Mouse (Mus musculus) neural tube, embryonic 14.5 days (tissue): ENCODE measurements around the gene Tsc22d4. TPM values are rescaled to one million over a fixed set of nuclear protein-coding genes. Genes with fewer than 3 reads are reported as not detected.
A peak's percentile ranks its signal among the peaks of the same experiment; 100 is the strongest.

Experiments
- ATAC-seq: fragments of 200-750 bp; cut with Nextera tagmentation; 2 replicates; pipeline ENCODE4 v1.8.0; 2017; ENCODE audit warnings: low read depth, mild to moderate bottlenecking, moderate TSS enrichment, moderate library complexity
- H3K27ac ChIP-seq: fragments of 300-500 bp; sonication (generic); 2 replicates; pipeline ENCODE4 v1.5.1; 2014; ENCODE audit warnings: low read depth, mild to moderate bottlenecking, control low read depth, low read length, moderate library complexity, mixed read lengths
- H3K27me3 ChIP-seq: fragments of 300-500 bp; sonication (generic); 2 replicates; pipeline ENCODE4 v1.6.1; 2014; ENCODE audit warnings: low read length; ENCODE audit not compliant: control insufficient read depth, insufficient read depth
- H3K36me3 ChIP-seq: fragments of 300-500 bp; sonication (generic); 2 replicates; pipeline ENCODE4 v1.6.1; 2014; ENCODE audit warnings: low read length, mixed read lengths; ENCODE audit not compliant: control insufficient read depth, insufficient read depth
- H3K4me1 ChIP-seq: fragments of 300-500 bp; sonication (generic); 2 replicates; pipeline ENCODE4 v1.6.1; 2014; ENCODE audit warnings: low read length; ENCODE audit not compliant: control insufficient read depth, insufficient read depth
- H3K4me2 ChIP-seq: fragments of 300-500 bp; sonication (generic); 2 replicates; pipeline ENCODE4 v1.6.1; 2014; ENCODE audit warnings: mild to moderate bottlenecking, low read depth, low read length, control low read depth
- H3K4me3 ChIP-seq: fragments of 300-500 bp; sonication (generic); 2 replicates; pipeline ENCODE4 v1.5.1; 2014; ENCODE audit warnings: low read depth, low read length, control low read depth, mixed read lengths
- H3K9ac ChIP-seq: fragments of 300-500 bp; sonication (generic); replicated peaks from 2 replicates; pipeline ENCODE4 v1.6.1; 2014; ENCODE audit warnings: low read depth, mild to moderate bottlenecking, control low read depth, low read length, mixed read lengths
- H3K9me3 ChIP-seq: fragments of 300-500 bp; sonication (generic); 2 replicates; pipeline ENCODE4 v1.6.1; 2016; ENCODE audit warnings: low read length; ENCODE audit not compliant: control insufficient read depth
- WGBS: fragments of 180-500 bp; shearing (Covaris S2); extraction: QIAGEN DNeasy Blood & Tissue Kit; methylation state at CpG from one replicate; pipeline ENCODE4 v1.1.7; 2014; 5-methylcytosine and 5-hydroxymethylcytosine counted together
- polyA plus RNA-seq: library from polyadenylated mRNA; unstranded; fragments of >200 nt; fragmentation: Nextera tagmentation; extraction: Ambion mirVana; gene quantifications from 2 replicates; pipeline ENCODE4 v1.2.1, GENCODE M21; 2014

Tsc22d4 gene
- polyA plus RNA-seq, 1 experiment from 2014 or later = 85.1 TPM

GRCm38 (mm10) chr5:137768475-137768874, 22.9 kb downstream of the Tsc22d4 start:
- Histone ChIP-seq H3K4me1 (no peaks in the 10 kb centered on the region), H3K4me3 (no peak overlapping the region), H3K9me3 (no peaks in the 10 kb centered on the region), H3K27ac (no peak overlapping the region), H3K9ac (no peak overlapping the region), H3K27me3 (no peaks in the 10 kb centered on the region), H3K4me2 (no peak overlapping the region), H3K36me3 (no peaks in the 10 kb centered on the region)
- 21% methylated on average over 1 of the region's 1 CpGs for WGBS
- peak; percentile 60 for ATAC-seq

GRCm38 (mm10) chr5:137770709-137771108, 25.2 kb downstream of the Tsc22d4 start:
- WGBS = 53% methylated on average over 2 of the region's 2 CpGs
- no peak overlapping the region for H3K27ac ChIP-seq
- no peaks in the 10 kb centered on the region for H3K27me3 ChIP-seq
- no peak overlapping the region for H3K9ac ChIP-seq
- no peaks in the 10 kb centered on the region for H3K4me1 ChIP-seq
- no peaks in the 10 kb centered on the region for H3K36me3 ChIP-seq
- ATAC-seq = no peak; the same call in 1 of the 2 replicates
- no peak overlapping the region for H3K4me3 ChIP-seq
- no peaks in the 10 kb centered on the region for H3K9me3 ChIP-seq
- no peak overlapping the region for H3K4me2 ChIP-seq

- Histone ChIP-seq H3K4me1 (no peaks in the 10 kb centered on the region), H3K27ac (no peak overlapping the region), H3K4me2 (no peak overlapping the region), H3K4me3 (no peak overlapping the region), H3K9me3 (no peaks in the 10 kb centered on the region), H3K36me3 (no peaks in the 10 kb centered on the region), H3K9ac (no peak overlapping the region), H3K27me3 (no peaks in the 10 kb centered on the region)
- no peak for ATAC-seq
Measured at GRCm38 (mm10) chr5:137772755-137773154, 27.2 kb downstream of the Tsc22d4 start.

GRCm38 (mm10) chr5:137775587-137776290, 30.2 kb downstream of the Tsc22d4 start:
- H3K4me2 ChIP-seq = no peak overlapping the region
- ATAC-seq = no peak
- H3K36me3 ChIP-seq = peaks cover 5% of the 10 kb centered on the region; the same call in 1 of the 2 replicates
- no peak overlapping the region for H3K9ac ChIP-seq
- peaks cover 12% of the 10 kb centered on the region for H3K4me1 ChIP-seq
- no peak overlapping the region for H3K4me3 ChIP-seq
- no peaks in the 10 kb centered on the region for H3K27me3 ChIP-seq
- no peak overlapping the region for H3K27ac ChIP-seq
- WGBS = 84% methylated on average over 2 of the region's 2 CpGs
- H3K9me3 ChIP-seq = no peaks in the 10 kb centered on the region

- H3K4me3 ChIP-seq = no peak overlapping the region
- H3K4me2 ChIP-seq = no peak overlapping the region
- 42% methylated on average over 5 of the region's 5 CpGs for WGBS
- H3K36me3 ChIP-seq = peaks cover 7% of the 10 kb centered on the region; the same call in 1 of the 2 replicates
- no peak overlapping the region for H3K9ac ChIP-seq
- no peak overlapping the region for H3K27ac ChIP-seq
- H3K27me3 ChIP-seq = no peaks in the 10 kb centered on the region
- no peaks in the 10 kb centered on the region for H3K9me3 ChIP-seq
- ATAC-seq = no peak
- peaks cover 12% of the 10 kb centered on the region for H3K4me1 ChIP-seq
Measured at GRCm38 (mm10) chr5:137776408-137776918, 30.9 kb downstream of the Tsc22d4 start.

- Histone ChIP-seq H3K27ac (no peak overlapping the region), H3K4me3 (no peak overlapping the region), H3K9ac (no peak overlapping the region), H3K9me3 (no peaks in the 10 kb centered on the region), H3K4me2 (no peak overlapping the region), H3K4me1 (peaks cover 12% of the 10 kb centered on the region), H3K36me3 (peaks cover 13% of the 10 kb centered on the region; the same call in 1 of the 2 replicates), H3K27me3 (no peaks in the 10 kb centered on the region)
- no peak for ATAC-seq
- 71% methylated on average over 7 of the region's 7 CpGs for WGBS
Measured at GRCm38 (mm10) chr5:137777267-137777845, 31.8 kb downstream of the Tsc22d4 start.

GRCm38 (mm10) chr5:137778635-137779034, 33.1 kb downstream of the Tsc22d4 start, which contains the start of gene Ppp1r35:
Gene Ppp1r35, plus strand, starts transcription at chr5:137778849.
- peaks cover 19% of the 10 kb centered on the region; the same call in 1 of the 2 replicates for H3K36me3 ChIP-seq
- peak within 1 kb of the TSS; percentile 90 for H3K9ac ChIP-seq
- WGBS = 0% methylated on average over 31 of the region's 31 CpGs
- H3K4me3 ChIP-seq = peak within 1 kb of the TSS; percentile 90
- H3K27ac ChIP-seq = peak within 1 kb of the TSS; percentile 71
- H3K27me3 ChIP-seq = no peaks in the 10 kb centered on the region
- peak within 1 kb of the TSS; percentile 96 for H3K4me2 ChIP-seq
- H3K9me3 ChIP-seq = no peaks in the 10 kb centered on the region
- peak; percentile 96 for ATAC-seq
- H3K4me1 ChIP-seq = peaks cover 19% of the 10 kb centered on the region

- peaks cover 26% of the 10 kb centered on the region for H3K4me1 ChIP-seq
- H3K4me2 ChIP-seq = peak overlapping the region; percentile 96
- ATAC-seq = peak; percentile 19; the same call in 1 of the 2 replicates
Measured at GRCm38 (mm10) chr5:137779053-137779933, 33.8 kb downstream of the Tsc22d4 start.

More at GRCm38 (mm10) chr5:137779053-137779933, 33.8 kb downstream of the Tsc22d4 start:
- Histone ChIP-seq H3K9me3 (no peaks in the 10 kb centered on the region), H3K27ac (peak overlapping the region; percentile 71), H3K27me3 (no peaks in the 10 kb centered on the region), H3K4me3 (peak overlapping the region; percentile 90), H3K36me3 (peaks cover 22% of the 10 kb centered on the region; the same call in 1 of the 2 replicates), H3K9ac (peak overlapping the region; percentile 90)
- WGBS = under 1% methylated on average over 75 of the region's 83 CpGs
